27 mouse cellular contexts compared by ENCODE assay signal in the genomic region with DNA sequence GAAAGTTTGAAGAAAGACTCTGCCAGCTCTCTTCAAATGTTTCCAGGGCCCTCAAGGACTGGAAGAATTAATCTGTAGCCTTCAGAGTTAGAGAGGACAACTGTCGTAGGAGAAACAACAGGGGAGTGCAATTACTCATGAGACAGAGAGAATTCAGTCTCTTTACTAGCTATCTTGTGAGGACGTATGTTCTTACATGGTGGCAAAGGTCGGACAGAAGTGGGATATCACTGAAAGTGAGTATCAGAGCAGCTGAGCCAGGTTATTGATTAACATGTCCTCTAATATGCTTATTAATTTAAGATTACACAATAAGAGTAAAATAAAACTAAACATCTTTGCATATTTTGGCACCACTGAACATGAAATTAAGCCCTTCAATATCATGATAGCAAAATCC. TPM values are rescaled to one million over a fixed set of nuclear protein-coding genes. Genes with fewer than 3 reads are reported as not detected.
"Had no signal": no experiment of that assay in that cellular context is flagged by ENCODE, and none has a peak within 500 bp of the region (broad histone marks: within the 10 kb centered on the region; RNA-seq: fewer than 3 reads in every experiment).

No protein-coding gene starts in this region.

- H3K4me1 ChIP-seq: heart, embryonic 10.5 days; heart, embryonic 12.5 days; hindbrain, embryonic 10.5 days; hindbrain, embryonic 12.5 days; kidney, embryonic 15.5 days; limb, embryonic 13.5 days; limb, embryonic 15.5 days; liver, embryonic 12.5 days had no signal

- H3K4me3 ChIP-seq: gastrocnemius, adult 2 months; heart, embryonic 10.5 days; heart, embryonic 12.5 days; hindbrain, embryonic 10.5 days; hindbrain, embryonic 12.5 days; kidney, embryonic 15.5 days; limb, embryonic 13.5 days; limb, embryonic 15.5 days; liver, embryonic 12.5 days had no signal

- DNase-seq: gastrocnemius, adult 2 months; gastrocnemius, postnatal 10 days; gastrocnemius, postnatal 25 days; heart, adult 18-20 months; heart, postnatal 10 days; heart, postnatal 4 days; kidney, adult 11 months; kidney, adult 2 months; kidney, adult 9 months; kidney, postnatal 14 days; kidney, postnatal 36 days; layer of hippocampus, adult 9-11 months; layer of hippocampus, postnatal 36 days; left cerebral cortex, postnatal 4 days had no signal

- H3K4me2 ChIP-seq: heart, embryonic 12.5 days; hindbrain, embryonic 12.5 days; hindbrain, embryonic 14.5 days; kidney, embryonic 15.5 days; limb, embryonic 13.5 days; limb, embryonic 15.5 days; liver, embryonic 12.5 days had no signal

- H3K27ac ChIP-seq: gastrocnemius, adult 2 months; heart, embryonic 10.5 days; hindbrain, embryonic 10.5 days; hindbrain, embryonic 12.5 days; hindbrain, embryonic 14.5 days; kidney, embryonic 15.5 days; kidney, postnatal 0 days; limb, embryonic 13.5 days; limb, embryonic 15.5 days; liver, embryonic 12.5 days had no signal

- H3K9ac ChIP-seq: heart, embryonic 12.5 days; hindbrain, embryonic 12.5 days; hindbrain, embryonic 14.5 days; kidney, embryonic 15.5 days; limb, embryonic 13.5 days; limb, embryonic 15.5 days; liver, embryonic 12.5 days had no signal

- H3K36me3 ChIP-seq: heart, embryonic 10.5 days; heart, embryonic 12.5 days; hindbrain, embryonic 10.5 days; hindbrain, embryonic 12.5 days; kidney, embryonic 15.5 days; limb, embryonic 13.5 days; limb, embryonic 15.5 days; liver, embryonic 12.5 days had no signal

- H3K9me3 ChIP-seq: heart, embryonic 10.5 days; hindbrain, embryonic 10.5 days; hindbrain, embryonic 12.5 days; kidney, embryonic 15.5 days; limb, embryonic 15.5 days; liver, embryonic 12.5 days had no signal

- ATAC-seq: hindbrain, embryonic 16.5 days; inflammation-experienced regulatory T-cells, adult 6 months; liver, embryonic 12.5 days had no signal

- H3K27me3 ChIP-seq: heart, embryonic 12.5 days; hindbrain, embryonic 12.5 days; kidney, embryonic 15.5 days; limb, embryonic 13.5 days; limb, embryonic 15.5 days; liver, embryonic 12.5 days had no signal

RNA-seq across cellular contexts. Expression of gene Trp63, which starts 53.8 kb away (rescaled TPM):
- polyA plus RNA-seq: hindbrain, embryonic 14.5 days; liver, adult 2 months had no signal
